Mouse (Mus musculus): ENCODE data around the gene Ccdc149.

DNA sequence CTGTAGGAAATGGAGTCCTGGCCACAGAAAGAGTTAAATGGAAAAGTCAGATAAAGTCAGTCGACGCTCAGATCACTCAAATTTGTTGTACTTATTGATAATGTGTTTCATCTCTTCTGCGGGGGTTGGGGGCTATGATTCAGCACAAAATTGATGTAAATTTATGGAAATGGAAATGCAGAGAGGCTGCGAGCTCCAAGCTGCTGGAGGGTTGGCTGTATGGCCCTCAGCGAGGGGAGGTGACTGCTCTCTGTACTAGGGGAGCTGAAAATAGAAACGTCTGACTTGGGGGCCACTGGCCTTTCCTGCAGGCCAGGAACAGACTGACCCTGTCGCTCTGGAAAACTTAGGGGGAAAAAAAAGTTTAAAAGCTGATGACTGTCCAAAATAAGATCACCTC lies 5.5 kb upstream of the Ccdc149 start:
- no peak for TF ChIP-seq GATA1 (IDR thresholded peaks at IDR 0.05; ENCODE audit: borderline replicate concordance, low read length)
- TF ChIP-seq CTCF (IDR thresholded peaks at IDR 0.05; ENCODE audit: low read depth, low read length): no peak
- no peak for TF ChIP-seq POLR2AphosphoS5 (IDR thresholded peaks at IDR 0.05; ENCODE audit: insufficient replicate concordance, low read depth, low read length)

Measured in G1E (cell line).